Mouse (Mus musculus): ENCODE results near the gene Wdr63.

The Wdr63 gene

GRCm38 (mm10) chr3:146107921-146108571 lies at the start of gene Wdr63:
Gene Wdr63, minus strand, starts transcription at chr3:146108130.
- peak; percentile 80 for DNase-seq (ENCODE audit: low read depth, low spot score)

- no peak for DNase-seq (ENCODE audit: low read depth, low spot score)
These were observed 48.9 kb upstream of the Wdr63 start for GRCm38 (mm10) chr3:146156811-146157210.

- no peak for DNase-seq (ENCODE audit: low read depth, low spot score)
These were observed 48.0 kb upstream of the Wdr63 start for GRCm38 (mm10) chr3:146155628-146156576.

GRCm38 (mm10) chr3:146153862-146154611 lies 46.1 kb upstream of the Wdr63 start:
- peak; percentile 41 for DNase-seq (ENCODE audit: low read depth, low spot score)

GRCm38 (mm10) chr3:146152913-146153312 lies 45.0 kb upstream of the Wdr63 start:
- DNase-seq (ENCODE audit: low read depth, low spot score), result no peak

- DNase-seq (ENCODE audit: low read depth, low spot score), result no peak
These were observed 44.4 kb upstream of the Wdr63 start for GRCm38 (mm10) chr3:146152348-146152747.

- no peak for DNase-seq (ENCODE audit: low read depth, low spot score)
These were observed 43.8 kb upstream of the Wdr63 start for GRCm38 (mm10) chr3:146151755-146152154.

GRCm38 (mm10) chr3:146151328-146151727 lies 43.4 kb upstream of the Wdr63 start:
- DNase-seq (ENCODE audit: low read depth, low spot score), result no peak

GRCm38 (mm10) chr3:146150560-146150959 lies 42.6 kb upstream of the Wdr63 start:
- no peak for DNase-seq (ENCODE audit: low read depth, low spot score)

- DNase-seq (ENCODE audit: low read depth, low spot score), result no peak
These were observed 42.1 kb upstream of the Wdr63 start for GRCm38 (mm10) chr3:146150058-146150400.

GRCm38 (mm10) chr3:146149156-146150057 lies 41.5 kb upstream of the Wdr63 start, which contains the start of gene Mcoln2:
Gene Mcoln2, plus strand, starts transcription at chr3:146149833.
- DNase-seq (ENCODE audit: low read depth, low spot score), result no peak

GRCm38 (mm10) chr3:146146131-146146530 lies 38.2 kb upstream of the Wdr63 start:
- no peak for DNase-seq (ENCODE audit: low read depth, low spot score)

GRCm38 (mm10) chr3:146145501-146145900 lies 37.6 kb upstream of the Wdr63 start:
- no peak for DNase-seq (ENCODE audit: low read depth, low spot score)

- DNase-seq (ENCODE audit: low read depth, low spot score), result no peak
These were observed 34.6 kb upstream of the Wdr63 start for GRCm38 (mm10) chr3:146142523-146142922.

- DNase-seq (ENCODE audit: low read depth, low spot score), result no peak
These were observed 32.3 kb upstream of the Wdr63 start for GRCm38 (mm10) chr3:146140276-146140675.

GRCm38 (mm10) chr3:146136422-146136821 lies 28.5 kb upstream of the Wdr63 start:
- DNase-seq (ENCODE audit: low read depth, low spot score), result no peak

- DNase-seq (ENCODE audit: low read depth, low spot score), result no peak
These were observed 27.5 kb upstream of the Wdr63 start for GRCm38 (mm10) chr3:146135417-146135816.

- no peak for DNase-seq (ENCODE audit: low read depth, low spot score)
These were observed 26.9 kb upstream of the Wdr63 start for GRCm38 (mm10) chr3:146134834-146135233.

GRCm38 (mm10) chr3:146127205-146127604 lies 19.3 kb upstream of the Wdr63 start:
- DNase-seq (ENCODE audit: low read depth, low spot score), result no peak

- DNase-seq (ENCODE audit: low read depth, low spot score), result no peak
These were observed 15.5 kb upstream of the Wdr63 start for GRCm38 (mm10) chr3:146123464-146123825.
